Mouse (Mus musculus) small intestine, adult 2 months (tissue): ENCODE measurements around the gene Slc35a2. TPM values are rescaled to one million over a fixed set of nuclear protein-coding genes. Genes with fewer than 3 reads are reported as not detected.

Experiments used
- H3K27ac ChIP-seq: fragments of 200-500 bp; 2 replicates; pipeline ENCODE4 v1.5.1; 2012; ENCODE audit warnings: low read depth, low read length, control low read depth, inconsistent platforms; ENCODE audit not compliant: insufficient read depth
- H3K27me3 ChIP-seq: fragments of 200-500 bp; 2 replicates; pipeline ENCODE4 v1.6.1; 2012; ENCODE audit warnings: mild to moderate bottlenecking, moderate library complexity, low read length, inconsistent platforms; ENCODE audit not compliant: control insufficient read depth, insufficient read depth
- H3K36me3 ChIP-seq: fragments of 200-500 bp; 2 replicates; pipeline ENCODE4 v1.6.1; 2012; ENCODE audit warnings: mild to moderate bottlenecking, low read length, control low read depth, inconsistent platforms; ENCODE audit not compliant: control insufficient read depth, insufficient read depth
- H3K4me1 ChIP-seq: fragments of 200-500 bp; 2 replicates; pipeline ENCODE4 v1.6.1; 2012; ENCODE audit warnings: low read length, inconsistent platforms, mixed read lengths; ENCODE audit not compliant: control insufficient read depth, insufficient read depth, insufficient read length
- H3K4me3 ChIP-seq: fragments of 200-500 bp; 2 replicates; pipeline ENCODE4 v1.5.1; 2012; ENCODE audit warnings: low read depth, mild to moderate bottlenecking, control low read depth, inconsistent platforms, low read length, moderate library complexity
- CTCF ChIP-seq: fragments of 200-500 bp; IDR thresholded peaks from 2 replicates; pipeline ENCODE4 v1.5.1; 2012; ENCODE audit warnings: low read depth, mild to moderate bottlenecking, control low read depth, inconsistent platforms, low read length, moderate library complexity, mixed read lengths; ENCODE audit not compliant: insufficient replicate concordance, insufficient read length; ENCODE audit errors: extremely low read depth
- POLR2A ChIP-seq: fragments of 200-500 bp; IDR thresholded peaks from 2 replicates; pipeline ENCODE4 v1.6.1; 2012; ENCODE audit warnings: low read depth, mild to moderate bottlenecking, control low read depth, inconsistent platforms, low read length, moderate library complexity
- WGBS: fragments of 180-500 bp; shearing (Covaris S2); methylation state at CpG from one replicate; pipeline ENCODE4 v1.1.7; 2018; 5-methylcytosine and 5-hydroxymethylcytosine counted together
- polyA plus RNA-seq: library from polyadenylated mRNA; depleted of rRNA; stranded (reverse); fragments of >200 nt; gene quantifications from 2 replicates; pipeline ENCODE4 v1.2.3, GENCODE M21; 2012

The Slc35a2 gene
- polyA plus RNA-seq, 1 experiment = 99.6 TPM

DNA sequence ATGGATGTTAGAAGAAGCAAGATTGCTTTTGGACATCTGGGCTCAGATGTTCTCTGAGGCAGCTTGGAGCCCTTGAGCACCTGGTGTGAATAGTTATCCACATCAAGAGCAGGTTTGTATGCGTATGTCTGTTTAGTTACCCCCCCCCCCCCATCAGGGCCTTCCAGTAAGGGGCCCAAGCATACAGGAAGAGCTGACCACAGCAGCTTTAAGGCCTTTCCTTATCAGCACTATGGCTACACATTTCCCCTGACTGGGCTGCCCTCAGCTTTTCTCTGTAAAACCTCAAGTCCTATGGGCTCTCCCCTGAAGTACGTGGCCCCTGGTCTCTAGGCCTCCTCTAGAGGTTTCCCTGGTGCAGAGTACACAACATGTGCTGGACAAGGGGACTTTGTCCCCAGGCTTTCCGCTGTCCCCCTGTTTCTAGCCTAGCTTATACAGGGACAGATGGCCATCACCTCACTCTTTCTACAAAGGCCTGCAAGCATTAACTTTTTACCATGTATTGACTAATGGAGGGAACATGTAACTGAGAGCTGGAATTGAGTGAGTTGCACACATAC lies 24.6 kb upstream of the Slc35a2 start:
- Histone ChIP-seq H3K4me1 (0 out of 2 replicates have a peak, but pooled peaks cover 2% of the 10 kb centered on the region), H3K27me3 (no peaks in the 10 kb centered on the region), H3K27ac (no peak overlapping the region), H3K36me3 (peaks cover 5% of the 10 kb centered on the region), H3K4me3 (no peak overlapping the region)
- 85% methylated on average over 3 of the region's 3 CpGs for WGBS
- TF ChIP-seq CTCF = no peak
- TF ChIP-seq POLR2A = no peak

DNA sequence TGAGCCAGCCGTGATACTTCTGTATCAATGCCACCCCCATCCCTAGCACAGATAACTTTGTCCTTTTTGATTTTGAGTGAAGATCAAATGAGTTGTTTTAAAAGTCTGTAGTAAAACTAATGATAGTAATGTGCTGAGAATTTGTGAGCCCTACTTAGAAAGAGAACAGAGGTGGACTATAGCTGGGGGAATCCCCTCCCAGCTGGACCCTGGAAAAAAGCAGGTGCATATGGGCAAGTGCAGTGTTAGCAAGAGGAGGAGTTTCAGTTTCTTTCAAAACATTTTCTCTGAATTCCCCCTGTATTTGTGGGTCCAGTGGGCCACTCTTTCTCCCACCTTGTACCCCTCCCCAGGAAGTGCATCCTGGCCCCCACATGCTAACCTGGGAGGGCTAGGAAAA lies 20.6 kb upstream of the Slc35a2 start:
- WGBS = 81% methylated on average over 1 of the region's 1 CpGs

DNA sequence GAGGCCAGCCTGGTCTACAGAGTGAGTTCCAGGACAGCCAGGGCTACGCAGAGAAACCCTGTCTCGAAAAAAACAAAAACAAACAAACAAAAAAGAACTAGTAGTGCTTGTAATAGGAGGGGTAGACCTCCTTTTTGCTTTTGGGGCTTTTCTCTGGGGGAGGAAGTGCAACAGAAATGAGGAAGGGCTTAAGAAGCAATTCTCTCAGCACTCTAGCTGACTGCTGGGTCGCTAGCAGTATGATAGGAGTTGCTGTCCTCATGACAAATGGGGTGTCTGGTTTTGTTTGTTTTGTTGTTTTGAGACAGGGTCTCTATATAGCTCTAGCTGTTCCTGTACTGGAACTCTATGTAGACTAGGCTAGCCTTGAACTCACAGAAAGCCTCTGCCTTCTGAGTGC lies 19.3 kb upstream of the Slc35a2 start:
- Histone ChIP-seq H3K4me1 (0 out of 2 replicates have a peak, but pooled peaks cover 2% of the 10 kb centered on the region), H3K4me3 (no peak overlapping the region), H3K36me3 (peaks cover 17% of the 10 kb centered on the region), H3K27ac (peak overlapping the region; percentile 51; the same call in 1 of the 2 replicates), H3K27me3 (no peaks in the 10 kb centered on the region)
- TF ChIP-seq POLR2A = no peak
- no peak for TF ChIP-seq CTCF
- 70% methylated on average over 3 of the region's 3 CpGs for WGBS

More for the DNA sequence above, 20.6 kb upstream of the Slc35a2 start:
- no peak overlapping the region for H3K27ac ChIP-seq
- 0 out of 2 replicates have a peak, but pooled peaks cover 2% of the 10 kb centered on the region for H3K4me1 ChIP-seq
- H3K36me3 ChIP-seq = peaks cover 15% of the 10 kb centered on the region
- no peaks in the 10 kb centered on the region for H3K27me3 ChIP-seq
- no peak overlapping the region for H3K4me3 ChIP-seq
- TF ChIP-seq POLR2A = no peak
- no peak for TF ChIP-seq CTCF

DNA sequence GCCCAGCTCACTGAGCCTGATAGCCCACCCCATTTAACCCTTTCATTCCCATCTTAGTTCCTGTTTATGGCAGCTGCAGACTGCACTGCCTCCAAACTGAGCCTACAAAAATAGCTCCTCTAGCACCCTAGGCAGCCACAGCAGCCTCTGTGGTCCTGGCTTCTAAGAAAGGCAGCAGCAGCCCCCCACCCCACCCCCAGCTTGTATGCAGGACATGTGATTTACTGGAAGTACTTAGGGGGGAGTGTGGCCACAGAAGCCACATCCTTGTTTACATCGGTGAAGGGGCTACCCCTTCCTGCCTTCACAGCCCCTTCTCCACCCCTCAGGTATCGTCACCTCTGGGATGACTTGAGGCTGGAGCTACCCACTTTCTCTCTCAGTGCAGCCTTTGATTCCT lies 18.5 kb upstream of the Slc35a2 start:
- Histone ChIP-seq H3K4me1 (0 out of 2 replicates have a peak, but pooled peaks cover 2% of the 10 kb centered on the region), H3K36me3 (peaks cover 17% of the 10 kb centered on the region), H3K27ac (peak overlapping the region; percentile 51; the same call in 1 of the 2 replicates), H3K27me3 (no peaks in the 10 kb centered on the region), H3K4me3 (no peak overlapping the region)
- WGBS = 59% methylated on average over 2 of the region's 2 CpGs
- TF ChIP-seq CTCF (no peak), POLR2A (no peak)

DNA sequence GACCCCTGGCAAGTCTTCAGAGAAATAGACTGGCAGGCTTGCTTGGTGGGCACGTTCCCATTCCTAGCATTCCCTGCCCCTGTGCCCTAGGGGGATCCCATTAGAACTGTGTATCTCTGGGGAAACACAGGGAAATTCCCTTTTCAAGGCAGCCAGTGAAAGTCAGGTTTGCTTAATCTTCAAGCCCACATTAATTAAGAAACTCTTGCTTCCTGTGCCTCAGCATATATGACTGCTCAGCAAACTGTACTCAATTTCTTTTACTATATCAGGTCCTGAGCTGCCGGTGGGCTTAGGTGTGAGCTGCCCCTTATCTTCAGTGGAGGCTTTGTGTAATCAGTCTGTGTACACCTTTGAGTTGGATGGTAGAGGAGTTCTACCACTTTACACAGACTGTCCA lies 18.0 kb upstream of the Slc35a2 start:
- Histone ChIP-seq H3K36me3 (peaks cover 17% of the 10 kb centered on the region), H3K27me3 (no peaks in the 10 kb centered on the region), H3K27ac (no peak overlapping the region), H3K4me1 (0 out of 2 replicates have a peak, but pooled peaks cover 2% of the 10 kb centered on the region), H3K4me3 (no peak overlapping the region)
- no peak for TF ChIP-seq POLR2A
- no peak for TF ChIP-seq CTCF
- WGBS = 48% methylated on average over 2 of the region's 2 CpGs

DNA sequence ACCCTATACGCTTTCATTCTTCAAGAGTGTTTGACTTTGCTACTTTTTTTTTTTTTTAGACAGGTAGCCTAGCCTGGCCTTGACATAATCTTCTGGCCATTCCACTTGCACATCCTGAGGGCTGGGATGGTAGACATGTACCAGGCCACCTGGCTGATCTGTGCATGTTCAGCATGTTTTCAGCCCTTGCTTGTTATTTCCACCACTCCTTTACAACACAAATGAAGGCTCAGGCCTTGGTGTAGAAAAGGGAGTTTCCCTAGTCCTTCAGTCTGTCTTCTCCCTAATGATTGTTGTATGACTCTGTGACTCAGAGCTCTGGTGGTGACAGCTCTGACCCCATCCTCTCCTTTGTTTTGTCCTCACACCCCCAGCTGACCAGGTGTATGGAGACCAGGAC lies 16.7 kb upstream of the Slc35a2 start:
- no peak for TF ChIP-seq CTCF
- no peak for TF ChIP-seq POLR2A
- Histone ChIP-seq H3K4me3 (no peak overlapping the region), H3K27me3 (no peaks in the 10 kb centered on the region), H3K4me1 (no peaks in the 10 kb centered on the region), H3K36me3 (peaks cover 21% of the 10 kb centered on the region), H3K27ac (no peak overlapping the region)
- WGBS = 95% methylated on average over 1 of the region's 1 CpGs

DNA sequence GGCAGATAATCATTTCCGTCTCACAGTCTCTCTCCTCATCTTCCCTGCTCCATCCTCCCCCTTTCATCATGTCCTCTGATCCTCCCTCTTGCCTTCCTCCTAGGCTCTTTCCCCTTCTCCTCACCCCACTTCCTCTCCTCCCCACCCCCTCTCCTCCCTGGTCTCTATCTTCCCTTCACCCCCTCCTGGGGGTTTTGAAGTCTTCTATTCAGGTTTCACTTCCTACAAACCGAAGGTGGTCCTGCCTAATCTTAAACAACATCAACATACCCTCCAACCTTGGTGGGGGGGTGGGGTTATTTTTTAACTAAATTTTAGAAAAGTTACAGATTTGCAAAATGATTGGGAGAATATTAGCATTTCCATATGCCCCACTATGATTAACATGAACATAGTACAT lies 15.3 kb upstream of the Slc35a2 start:
- TF ChIP-seq POLR2A = no peak
- TF ChIP-seq CTCF = no peak
- no peaks in the 10 kb centered on the region for H3K27me3 ChIP-seq
- H3K4me1 ChIP-seq = no peaks in the 10 kb centered on the region
- H3K4me3 ChIP-seq = no peak overlapping the region
- 52% methylated on average over 2 of the region's 2 CpGs for WGBS
- peaks cover 33% of the 10 kb centered on the region for H3K36me3 ChIP-seq
- no peak overlapping the region for H3K27ac ChIP-seq
